Mouse (Mus musculus) heart, adult 2 months (tissue): ENCODE data around the gene Gm20605.

Experiments
- CTCF ChIP-seq: fragments of 200-600 bp; IDR thresholded peaks from 2 replicates; pipeline ENCODE4 v1.8.1; 2022; ENCODE audit warnings: antibody characterized with exemption, mild to moderate bottlenecking, moderate library complexity
- EP300 ChIP-seq: fragments of 200-500 bp; IDR thresholded peaks from 2 replicates; pipeline ENCODE4 v1.6.1; 2011; ENCODE audit warnings: low read depth, low read length, control low read depth; ENCODE audit not compliant: insufficient read depth
- POLR2A ChIP-seq: fragments of 200-500 bp; IDR thresholded peaks from 2 replicates; pipeline ENCODE4 v1.6.1; 2011; ENCODE audit warnings: mild to moderate bottlenecking, low read depth, low read length, control low read depth; ENCODE audit not compliant: insufficient read depth

DNA sequence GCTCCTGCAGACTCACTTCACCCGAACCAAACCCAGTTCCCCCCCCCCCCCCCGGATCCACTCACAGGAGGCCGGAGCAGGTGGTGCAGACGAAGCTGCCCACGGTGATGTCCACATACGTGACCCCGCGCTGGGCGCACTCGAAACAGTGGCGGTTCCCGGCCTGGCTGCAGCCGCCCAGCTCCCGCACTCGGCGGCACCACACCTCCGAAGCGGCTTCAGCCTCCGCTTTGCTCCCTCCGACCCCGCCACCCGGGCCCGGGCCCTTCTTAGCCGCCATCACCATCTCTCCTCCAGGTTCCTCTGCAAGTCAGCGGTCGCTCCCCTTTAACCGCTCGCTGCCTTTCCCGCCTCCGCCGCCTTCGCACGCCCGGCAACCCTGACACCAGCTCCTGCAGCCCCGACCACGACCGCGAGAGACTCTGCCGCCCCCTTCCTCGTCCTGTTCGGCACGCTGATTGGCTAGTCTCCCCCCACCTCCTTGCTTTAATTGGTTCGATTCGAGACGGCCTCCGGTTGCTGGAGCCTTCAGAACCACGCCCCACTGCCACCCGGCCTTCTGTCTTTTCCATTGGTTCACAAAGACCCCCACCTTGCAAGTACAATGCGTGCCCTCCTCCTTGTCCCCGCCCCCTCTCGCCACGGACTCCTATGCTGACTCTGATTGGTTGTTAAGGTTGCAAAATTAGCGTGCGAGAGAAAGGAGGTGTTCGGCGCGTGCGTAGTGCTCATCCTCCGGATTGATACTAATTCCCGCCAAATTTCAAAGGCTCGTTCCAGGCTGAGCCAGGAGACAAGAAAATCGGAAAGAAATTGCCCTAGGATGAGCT is 55.5 kb downstream of the Gm20605 start, which contains the start of gene Agfg2:
- peak; percentile 40 for TF ChIP-seq CTCF
- TF ChIP-seq POLR2A = peak; percentile 67
- TF ChIP-seq EP300 = 0 out of 2 replicates have a peak, but pooled peaks have one; percentile 5
